Mouse (Mus musculus): ENCODE measurements around the gene Atp12a.

Atp12a gene

DNA sequence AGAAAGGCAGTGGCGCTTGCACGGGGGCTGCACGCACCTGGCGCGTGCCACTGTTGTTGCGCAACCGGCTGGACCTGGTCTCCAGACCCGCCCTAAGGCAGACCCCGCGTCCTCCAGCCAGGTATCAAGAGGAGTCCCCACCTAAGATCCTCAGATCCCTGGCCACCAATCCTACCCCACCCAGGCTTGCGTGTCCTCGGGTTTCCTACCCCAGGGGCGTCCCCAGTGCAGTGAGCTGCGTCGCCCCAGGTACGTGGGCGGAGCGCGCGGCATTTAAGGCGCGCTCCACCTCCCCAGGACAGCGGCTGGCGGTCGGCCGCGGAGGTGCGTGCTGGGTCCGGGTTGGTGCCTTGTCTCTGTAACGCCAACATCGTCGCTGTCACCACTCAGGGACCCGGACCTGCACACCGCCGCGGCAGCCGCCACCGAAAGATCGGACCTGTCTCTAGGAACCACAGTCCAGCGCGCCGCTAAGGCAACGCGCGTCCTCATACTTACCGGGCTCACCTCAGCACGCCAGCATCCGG is at the start of gene Atp12a:
TSS of gene Atp12a (plus strand) at position 358 of the 527 bp plus-strand sequence.
- no peak for DNase-seq (ENCODE audit: low spot score)

DNA sequence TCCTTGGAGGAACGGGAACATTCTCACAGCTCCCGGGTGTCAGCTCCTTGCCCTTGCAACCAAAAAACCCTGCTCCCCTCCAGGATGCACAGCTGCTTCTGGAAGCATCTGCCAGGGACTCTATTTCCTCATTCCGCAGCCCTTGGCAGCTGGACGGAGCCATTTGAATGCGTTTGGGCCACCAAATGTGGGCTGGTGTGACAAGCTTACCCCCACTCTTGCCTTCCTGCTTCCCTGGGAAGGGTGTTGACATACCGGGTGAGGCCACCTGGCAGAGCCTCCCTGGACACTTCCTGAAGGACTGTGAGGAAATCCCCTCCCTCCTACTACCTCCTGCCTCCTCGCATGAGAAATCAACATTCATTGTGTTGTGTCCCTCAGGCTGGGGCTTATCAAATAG is 49.3 kb upstream of the Atp12a start:
- DNase-seq (ENCODE audit: low spot score): no peak

DNA sequence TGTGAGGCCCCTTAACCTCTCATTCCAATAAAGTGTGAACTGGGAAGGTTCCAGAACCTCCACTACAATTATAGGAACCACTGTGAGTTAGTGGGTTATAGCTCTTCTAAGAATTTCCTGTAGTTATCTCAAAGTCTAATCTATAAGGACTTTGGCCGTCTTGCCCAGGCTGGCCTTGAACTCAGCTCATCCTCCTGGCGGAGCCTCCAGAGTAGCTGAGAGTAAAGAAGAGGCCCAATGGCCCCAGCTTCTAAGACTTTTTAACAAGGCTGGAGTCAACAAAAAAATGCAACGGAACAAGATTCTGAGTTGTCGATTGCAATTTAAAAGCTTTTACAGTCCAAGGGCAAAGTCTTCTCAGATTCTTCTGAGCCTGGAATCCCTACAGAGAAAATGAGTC is 48.5 kb upstream of the Atp12a start:
- no peak for DNase-seq (ENCODE audit: low spot score)

DNA sequence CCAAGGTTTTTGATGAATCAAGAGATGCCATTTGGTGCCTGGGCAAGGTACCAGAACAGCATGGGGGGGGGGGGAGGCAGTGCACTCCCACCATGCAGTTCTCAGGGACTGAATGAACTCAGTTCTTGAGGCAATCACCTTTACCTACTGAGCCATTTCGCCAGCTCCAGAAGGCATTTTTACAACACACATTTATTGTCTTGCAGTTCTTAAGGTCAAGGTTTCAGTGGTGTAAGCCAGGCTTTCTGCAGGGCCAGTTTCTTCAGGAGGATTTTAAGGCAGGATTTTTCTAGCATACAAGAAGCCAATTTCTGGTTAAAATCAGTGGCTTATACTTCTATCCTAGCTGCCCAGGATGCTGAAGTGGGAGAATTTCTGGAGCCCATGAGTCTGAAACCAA is 41.9 kb upstream of the Atp12a start:
- no peak for DNase-seq (ENCODE audit: low spot score)

DNA sequence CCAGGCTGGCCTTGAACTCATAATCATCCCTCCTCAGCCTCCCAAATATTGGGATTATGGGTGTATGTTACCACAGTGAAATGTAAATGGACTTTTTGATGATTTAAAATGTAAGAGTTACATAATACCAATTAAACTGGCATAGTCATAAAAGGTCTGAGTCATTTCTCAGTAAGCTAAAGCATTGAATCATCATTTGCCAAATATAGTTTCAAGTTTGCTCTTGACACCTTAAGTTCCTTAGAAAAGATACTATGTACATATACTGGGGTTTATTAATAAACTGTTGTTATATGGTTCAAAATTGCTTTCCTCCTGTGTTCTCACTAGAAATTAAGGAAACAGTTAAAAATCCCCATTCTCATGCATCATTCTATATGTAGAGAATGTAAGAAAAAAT is 39.8 kb upstream of the Atp12a start:
- DNase-seq (ENCODE audit: low spot score): no peak

DNA sequence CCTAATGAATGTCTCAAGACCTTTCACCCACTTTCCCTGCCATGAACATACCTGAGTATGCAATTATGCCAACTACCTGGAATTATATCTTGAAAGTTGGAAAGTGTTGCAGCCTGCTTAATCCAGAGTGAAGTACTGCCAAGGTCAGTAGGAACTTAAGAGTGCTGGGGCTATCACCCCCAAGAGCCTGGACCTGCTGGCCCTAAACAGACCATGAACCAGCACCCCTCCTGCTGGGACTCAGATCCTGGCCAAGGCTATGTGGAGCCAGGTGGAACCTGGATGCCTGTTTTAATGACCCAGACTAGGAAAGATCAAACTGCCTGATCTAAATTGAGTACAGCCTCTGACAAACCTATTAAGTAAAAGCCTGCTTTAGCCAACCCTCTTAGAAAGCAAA is 31.2 kb upstream of the Atp12a start:
- no peak for DNase-seq (ENCODE audit: low spot score)

DNA sequence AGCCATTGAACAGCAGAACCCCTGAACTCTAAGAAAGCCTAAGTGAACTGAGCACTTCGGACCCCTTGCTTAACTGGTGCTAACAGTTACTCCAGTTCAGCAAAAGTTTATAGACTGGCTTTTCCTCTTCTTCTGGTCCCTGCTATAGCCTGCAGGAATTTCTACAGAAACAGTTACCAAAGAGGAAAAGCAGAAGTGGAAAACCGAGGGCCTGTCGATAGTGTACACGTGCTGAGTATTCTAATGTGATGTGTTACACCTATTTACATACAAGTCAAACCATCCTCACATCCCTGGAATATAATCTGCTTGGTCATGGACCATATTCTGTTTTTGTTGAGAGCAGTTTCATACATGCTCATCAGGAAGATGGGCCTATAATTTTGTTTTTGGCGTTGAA is 30.4 kb upstream of the Atp12a start:
- DNase-seq (ENCODE audit: low spot score): no peak

DNA sequence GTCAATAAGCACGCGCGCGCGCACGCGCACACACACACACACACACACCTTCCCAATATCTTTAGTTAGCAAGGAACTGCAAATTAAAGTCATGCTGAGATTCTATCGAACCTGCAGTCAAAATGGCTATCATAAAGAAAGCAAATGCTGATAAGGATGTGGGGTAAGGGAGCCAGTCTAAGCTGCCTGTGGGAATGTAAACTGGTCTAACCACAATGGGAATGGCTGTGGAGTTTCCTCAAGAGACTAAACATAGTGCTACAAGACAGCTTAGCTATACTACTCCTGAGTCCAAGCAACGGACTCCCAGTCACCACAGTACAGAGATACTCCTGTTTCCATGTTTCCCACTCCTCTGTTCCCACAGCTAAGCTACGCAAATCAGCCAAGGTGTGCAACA is 28.8 kb upstream of the Atp12a start:
- no peak for DNase-seq (ENCODE audit: low spot score)

DNA sequence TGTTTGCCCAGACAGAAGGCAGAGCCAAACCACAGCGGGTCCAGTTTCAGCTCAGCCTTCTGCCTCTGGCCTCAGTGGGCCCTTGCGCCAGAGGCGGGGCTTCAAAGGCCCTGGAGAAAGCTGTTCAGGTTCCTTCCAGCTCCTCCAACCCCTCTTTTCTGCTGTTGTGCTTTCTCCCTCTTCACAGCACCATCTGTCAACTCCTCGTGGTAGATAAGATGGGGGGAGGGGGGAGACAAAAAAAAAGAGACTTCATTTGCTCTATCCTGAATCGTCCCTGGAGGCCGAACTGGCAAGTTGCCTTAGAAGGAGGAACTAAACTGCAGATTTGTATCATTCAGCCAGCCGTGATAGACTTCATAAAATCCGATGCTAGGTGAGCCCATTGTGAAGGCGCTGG is 27.8 kb upstream of the Atp12a start:
- no peak for DNase-seq (ENCODE audit: low spot score)

DNA sequence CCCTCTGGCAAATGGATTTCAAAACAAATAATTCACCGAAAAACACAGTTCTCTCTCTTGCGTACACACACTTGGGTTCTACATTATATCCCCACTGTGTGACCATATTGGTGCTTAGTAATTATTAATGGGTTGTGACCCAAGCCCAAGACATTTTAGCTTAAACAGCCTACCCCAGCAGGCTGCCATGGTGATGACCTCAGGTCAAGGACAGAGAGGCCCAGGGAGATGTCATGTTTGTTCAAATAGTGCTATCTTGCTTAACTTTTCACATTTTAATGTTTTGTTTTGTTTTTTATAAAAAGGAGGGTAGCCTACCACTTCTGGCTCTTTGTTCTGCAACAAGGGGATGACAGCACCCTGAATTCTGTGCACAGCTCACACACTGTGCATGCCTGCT is 27.2 kb upstream of the Atp12a start:
- DNase-seq (ENCODE audit: low spot score): no peak

DNA sequence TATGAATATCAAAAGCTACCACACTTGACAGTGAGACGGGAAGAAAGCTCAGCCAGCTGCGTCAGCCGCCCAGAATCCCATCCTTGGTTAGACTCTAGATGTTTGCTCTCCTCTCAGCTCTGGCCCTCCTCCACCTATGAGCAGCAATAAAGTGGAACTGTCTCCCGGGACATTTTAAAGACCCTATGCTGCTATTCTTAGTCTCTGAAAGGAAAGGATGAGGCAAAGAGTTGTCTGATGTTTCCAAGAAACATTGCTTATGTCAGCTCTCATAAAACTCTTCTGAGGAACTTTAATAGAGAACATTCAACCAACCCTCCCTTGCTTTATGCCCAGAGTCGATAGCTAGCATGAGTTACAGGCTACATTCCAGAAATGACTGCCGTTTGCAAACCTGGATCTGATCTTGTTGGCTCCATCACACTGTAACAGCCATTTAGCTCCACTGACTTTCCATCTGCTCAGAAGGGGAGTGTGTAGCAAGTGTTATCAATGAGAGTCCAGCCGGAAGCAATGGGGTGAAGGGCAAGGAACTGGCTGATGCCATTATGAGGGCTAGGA is 25.9 kb upstream of the Atp12a start:
- DNase-seq (ENCODE audit: low spot score): no peak

DNA sequence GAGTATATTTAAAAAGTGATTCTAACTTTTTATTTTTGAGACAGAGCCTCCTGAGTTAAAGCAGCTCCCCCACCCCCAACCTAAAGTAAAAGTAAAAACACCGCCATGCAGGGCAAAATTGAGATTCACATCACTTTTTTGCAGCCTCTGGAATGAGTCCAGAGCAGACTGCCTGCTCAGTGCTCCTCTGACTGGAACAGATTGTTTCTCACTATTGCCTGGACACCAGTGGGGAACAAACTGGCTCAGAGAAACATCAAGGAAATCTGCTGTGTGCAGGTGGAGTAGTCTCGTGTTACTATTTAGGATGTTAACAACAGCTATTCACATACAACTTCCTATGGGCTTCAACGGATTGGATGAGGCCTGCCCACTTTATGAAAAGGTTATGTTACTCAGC is 16.2 kb upstream of the Atp12a start:
- DNase-seq (ENCODE audit: low spot score): no peak

DNA sequence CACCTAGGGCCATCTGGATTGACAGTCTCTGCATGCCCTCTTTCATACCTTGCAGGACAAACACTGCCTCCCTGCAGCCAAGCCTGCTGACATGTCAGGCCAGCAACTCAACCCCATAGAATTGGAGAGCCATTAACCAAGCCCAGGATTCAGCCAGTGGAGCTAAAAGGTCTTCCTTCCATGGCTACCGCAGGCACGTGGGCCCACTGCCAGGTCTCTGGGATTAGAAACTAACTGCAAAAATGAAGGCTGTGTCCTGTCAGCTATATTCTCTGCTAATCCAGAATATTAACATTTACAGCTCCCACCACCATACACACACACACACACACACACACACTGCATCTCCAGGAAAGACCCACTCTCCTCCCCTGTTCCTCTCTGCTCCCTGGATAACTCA is 15.3 kb upstream of the Atp12a start:
- no peak for DNase-seq (ENCODE audit: low spot score)

DNA sequence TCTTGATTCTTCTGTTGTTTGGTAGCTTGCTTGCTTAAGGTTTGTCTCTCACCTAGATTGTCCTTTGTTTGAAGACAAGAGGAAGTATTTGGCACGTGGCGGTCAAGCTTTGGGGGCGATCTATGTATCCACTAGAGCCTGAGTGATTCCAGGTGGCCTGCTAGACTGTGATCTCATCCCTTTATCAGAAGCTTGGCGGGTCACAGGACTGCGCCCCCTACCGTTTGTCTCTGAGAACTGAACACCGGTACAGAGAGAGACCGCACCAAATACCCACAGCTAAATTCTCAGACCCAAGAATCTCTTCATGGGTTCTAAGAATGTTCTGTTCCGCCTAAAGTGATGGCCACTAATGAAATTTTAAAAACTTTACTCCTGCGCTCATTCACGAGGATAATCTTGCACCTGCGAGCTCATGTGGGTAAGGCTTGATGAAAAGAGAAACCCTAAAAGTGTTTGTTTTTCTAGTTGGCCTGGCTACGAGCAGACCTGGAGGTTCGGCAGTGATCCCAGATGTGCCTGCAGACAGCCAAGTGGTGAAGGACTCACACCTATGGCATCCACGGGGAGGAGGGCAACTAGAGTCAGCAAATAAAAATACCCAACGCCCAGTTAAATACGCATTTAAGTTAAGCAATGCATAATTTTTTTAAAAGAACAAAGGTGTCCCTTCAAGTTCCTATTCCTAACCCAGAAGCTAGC is 12.8 kb upstream of the Atp12a start:
- peak; percentile 18 for DNase-seq (ENCODE audit: low spot score)

DNA sequence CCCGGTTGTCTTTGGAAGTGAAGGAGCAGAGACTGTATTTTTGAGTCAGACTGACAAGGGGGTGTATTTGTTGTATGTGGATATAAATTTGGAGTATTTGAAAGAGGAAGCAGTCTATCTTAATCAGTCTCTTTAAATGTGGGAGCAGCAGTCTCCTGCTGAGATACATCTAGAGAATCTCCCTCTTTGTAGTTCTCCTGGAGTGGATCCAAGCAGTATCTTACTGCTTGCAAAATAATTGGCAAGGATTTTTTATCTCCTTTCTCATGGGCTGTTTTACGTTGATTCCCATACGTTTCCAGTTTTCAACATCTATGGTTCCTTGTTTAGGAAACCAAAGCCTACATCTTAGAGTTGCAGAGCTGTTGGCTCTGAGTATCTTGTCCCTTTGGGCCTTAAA is 10.1 kb upstream of the Atp12a start:
- DNase-seq (ENCODE audit: low spot score): no peak

DNA sequence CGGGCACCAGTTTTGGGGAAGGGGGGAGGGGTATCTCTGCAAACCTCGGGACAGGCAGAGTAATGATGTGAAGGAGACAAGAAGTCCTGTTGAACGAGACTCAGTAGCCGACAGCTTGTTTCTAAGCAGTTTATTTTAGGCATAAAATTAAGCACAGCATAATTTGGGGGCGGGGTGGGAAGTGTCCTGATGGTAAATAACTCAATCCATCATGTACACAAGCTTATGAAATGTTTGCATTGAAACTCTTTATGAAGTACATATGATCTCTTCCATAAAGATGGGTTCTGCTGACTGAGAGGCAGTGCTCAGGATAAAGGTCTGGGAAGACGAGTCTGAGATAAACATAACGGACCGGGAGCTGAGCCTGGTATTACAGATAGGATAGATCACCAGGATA is 9.5 kb upstream of the Atp12a start:
- no peak for DNase-seq (ENCODE audit: low spot score)

DNA sequence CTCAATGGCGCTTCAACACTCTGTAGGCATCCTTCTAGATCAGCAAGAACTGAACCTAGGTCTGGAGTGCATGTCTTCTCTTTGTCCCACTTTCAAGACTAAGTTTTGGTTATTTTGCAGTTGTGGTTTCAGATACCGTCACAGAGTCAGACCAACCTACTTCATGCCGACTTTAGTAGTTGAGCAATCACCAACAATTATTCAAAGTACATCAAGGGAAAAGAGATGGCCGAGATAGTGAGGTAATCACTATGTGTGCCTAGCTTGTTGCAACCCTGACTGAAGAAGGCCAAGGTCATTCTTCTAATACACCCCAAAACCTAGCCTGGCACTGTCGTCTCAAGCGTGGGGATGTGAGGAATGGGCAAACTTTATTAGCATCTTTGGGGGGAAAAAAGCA is 8.7 kb upstream of the Atp12a start:
- no peak for DNase-seq (ENCODE audit: low spot score)

DNA sequence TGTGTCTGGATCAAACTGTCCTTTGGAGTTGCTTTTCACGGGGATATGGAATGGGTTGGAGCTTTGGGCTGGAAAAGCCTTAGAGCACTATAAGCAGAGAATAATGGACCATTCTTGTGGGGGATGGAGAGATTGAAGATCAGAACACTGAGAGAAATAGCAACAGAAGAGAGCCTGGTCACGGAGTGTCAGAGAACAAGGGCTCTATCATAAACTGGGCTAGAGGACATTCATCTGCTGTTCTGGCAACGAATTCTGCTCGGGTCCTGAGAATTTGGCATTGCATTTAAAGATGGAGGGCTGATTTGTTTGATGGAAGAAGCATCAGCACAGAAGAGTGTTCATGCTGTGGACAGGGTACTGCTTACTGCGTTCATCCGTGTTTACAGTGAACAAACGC is 6.4 kb upstream of the Atp12a start:
- no peak for DNase-seq (ENCODE audit: low spot score)

DNA sequence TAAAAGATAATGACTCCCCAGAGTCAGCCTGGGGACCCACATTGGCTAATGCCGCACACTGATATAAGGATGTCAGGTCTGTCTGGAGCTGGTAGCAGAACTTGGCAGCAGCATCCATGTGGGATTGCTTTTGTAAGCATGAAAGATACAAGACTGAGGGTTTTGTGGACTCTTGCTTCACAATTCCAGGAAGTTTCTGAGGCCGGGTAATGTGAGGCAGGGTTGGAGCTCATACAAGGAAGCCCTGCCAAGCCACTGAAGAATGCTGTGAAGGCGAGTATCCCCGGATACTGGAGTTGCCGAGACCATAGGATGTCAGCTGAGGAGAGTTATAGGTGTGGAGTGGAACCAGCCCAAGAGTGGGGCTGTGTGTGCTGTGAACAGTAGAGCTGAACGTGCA is 5.7 kb upstream of the Atp12a start:
- no peak for DNase-seq (ENCODE audit: low spot score)

DNA sequence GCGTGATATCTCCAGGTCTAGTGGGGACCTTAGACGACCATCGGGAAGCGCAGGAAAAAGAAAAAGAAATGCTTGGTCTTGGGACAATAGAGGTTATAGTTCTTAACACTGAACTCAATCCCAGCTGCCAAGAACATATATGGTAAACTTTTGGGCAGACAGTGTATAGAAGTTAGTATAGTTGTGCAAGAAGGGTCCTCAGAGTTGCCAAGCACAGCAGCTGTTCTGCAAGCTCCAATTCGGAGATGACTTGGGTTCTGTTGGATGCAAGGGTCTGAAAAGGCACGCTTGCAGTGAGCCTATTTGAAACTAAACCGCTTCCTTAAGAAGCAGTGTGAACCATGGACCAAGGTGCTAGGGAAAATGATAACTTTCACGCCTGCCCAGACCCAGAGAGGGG is 424 bp downstream of the Atp12a start:
- no peak for DNase-seq (ENCODE audit: low spot score)

DNA sequence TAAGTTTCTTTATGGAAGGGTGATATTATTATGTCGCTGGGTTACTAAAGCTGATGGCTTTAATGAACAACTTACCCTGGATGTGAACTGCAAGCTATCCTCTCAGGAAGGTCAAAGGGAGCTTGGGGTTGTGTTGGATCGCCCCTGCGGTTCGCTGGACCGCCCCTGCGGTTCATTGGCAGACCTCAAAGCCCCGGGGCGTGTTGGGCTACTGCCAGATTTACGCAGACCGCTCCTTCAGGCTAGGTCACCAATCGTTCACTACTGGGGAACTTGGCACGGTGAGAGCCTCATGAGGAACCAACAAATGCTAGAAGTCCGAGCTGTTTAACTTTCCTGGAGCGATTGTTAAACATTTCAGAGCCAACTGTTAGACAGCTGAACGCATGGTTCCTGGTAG is 1.8 kb downstream of the Atp12a start:
- no peak for DNase-seq (ENCODE audit: low spot score)

DNA sequence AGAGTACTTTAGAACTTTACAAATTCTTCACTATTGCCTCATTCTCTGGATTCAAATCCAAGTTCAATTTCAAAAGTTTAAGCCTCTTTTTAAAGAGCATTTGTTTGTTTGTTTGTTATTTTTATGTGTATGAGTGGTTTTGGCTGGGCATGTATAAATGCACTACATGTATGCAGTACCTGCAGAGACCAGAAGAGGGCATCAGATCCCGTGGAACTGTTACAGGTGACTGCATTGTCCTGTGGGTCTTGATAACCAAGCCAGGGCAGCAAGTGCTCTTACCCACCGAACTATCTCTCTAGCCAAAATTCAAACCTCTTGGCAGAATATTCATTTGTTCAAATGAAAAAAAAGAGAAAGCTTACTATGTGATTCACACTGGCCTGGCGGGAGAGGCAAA is 4.0 kb downstream of the Atp12a start:
- no peak for DNase-seq (ENCODE audit: low spot score)

DNA sequence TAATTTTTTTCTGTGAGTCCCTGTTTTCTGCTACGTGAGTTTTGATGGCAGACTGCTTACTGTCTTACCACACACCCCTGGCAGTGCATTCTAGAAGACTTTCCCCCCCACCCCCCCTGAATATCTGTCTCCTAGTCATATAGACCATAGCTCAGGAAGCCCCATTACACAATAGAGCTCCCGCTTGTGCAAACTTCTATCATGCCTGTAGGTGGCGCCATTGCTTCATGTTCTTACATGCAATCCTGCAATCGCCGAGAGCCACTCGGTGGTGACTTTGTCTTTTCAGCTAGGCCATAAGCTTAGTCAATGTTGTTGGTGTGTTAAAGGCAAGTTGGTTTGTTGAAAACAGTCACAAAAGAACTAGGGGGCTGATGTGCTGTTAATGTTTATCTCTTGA is 10.9 kb downstream of the Atp12a start:
- peak; percentile 77 for DNase-seq (ENCODE audit: low spot score)

DNA sequence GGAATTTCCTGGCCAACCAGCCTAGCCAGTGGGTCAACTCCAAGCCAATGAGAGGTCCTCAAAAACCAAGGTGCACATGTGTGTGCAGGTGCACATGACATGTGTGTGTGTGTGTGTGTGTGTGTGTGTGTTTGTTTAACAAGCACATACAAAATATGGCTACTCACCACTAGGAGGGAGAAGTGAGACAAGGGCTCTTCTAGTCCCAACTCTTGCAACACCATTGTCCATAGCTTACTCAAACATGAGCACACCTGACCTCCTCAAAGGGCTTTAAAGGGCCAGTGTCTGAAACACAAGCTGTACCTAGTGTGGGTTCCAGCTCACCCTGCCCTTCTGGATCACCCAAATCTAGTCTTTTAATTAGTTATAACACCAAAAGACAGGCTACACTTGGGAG is 12.9 kb downstream of the Atp12a start:
- peak; percentile 19 for DNase-seq (ENCODE audit: low spot score)
